Mouse (Mus musculus) embryo, embryonic 10.5 days (tissue): ENCODE results near the gene Ctsw.

Experiments used
- DNase-seq: peaks from one replicate; pipeline ENCODE4 v3.0.0-alpha.2; 2015; ENCODE audit warnings: low spot score

Ctsw gene

DNA sequence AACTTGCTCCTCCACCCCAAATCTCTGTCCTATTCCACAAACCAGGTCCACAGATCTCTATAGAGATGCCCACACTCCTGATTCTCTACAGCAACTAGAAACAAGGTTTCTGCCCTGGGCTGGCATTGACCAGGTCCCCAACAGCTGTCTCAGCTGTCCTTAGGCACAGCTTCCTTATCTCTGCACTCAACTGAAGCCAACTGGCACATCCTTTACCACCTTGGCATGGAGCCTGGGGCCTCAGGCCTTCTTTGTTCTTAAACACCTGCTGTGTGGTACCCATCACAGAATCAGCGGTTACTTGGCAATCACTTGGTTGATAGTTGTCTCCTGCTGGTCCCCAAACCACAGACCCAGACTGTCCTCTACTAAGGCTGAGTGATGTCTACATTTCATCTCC lies 37.9 kb downstream of the Ctsw start:
- DNase-seq = no peak

DNA sequence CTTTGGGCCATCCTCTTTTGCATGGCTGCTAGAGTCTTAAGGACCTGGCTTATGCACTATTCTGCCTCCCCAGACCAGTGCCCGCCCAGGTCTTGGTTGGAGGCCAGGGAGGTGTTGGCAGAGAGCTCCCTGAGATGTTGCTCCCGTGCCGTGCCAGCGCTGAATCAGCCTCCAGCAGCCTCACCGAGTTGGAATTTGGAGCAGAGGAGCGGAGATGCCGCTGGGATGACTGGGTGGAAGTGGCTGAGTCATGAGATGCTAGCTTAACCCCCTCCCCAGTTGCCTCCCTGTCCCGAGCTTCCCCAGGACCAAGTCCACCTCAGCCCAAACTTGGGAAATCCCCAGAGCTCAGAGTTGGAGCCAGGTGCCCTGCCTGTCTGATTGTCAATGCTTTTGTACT lies 38.5 kb downstream of the Ctsw start:
- no peak for DNase-seq

DNA sequence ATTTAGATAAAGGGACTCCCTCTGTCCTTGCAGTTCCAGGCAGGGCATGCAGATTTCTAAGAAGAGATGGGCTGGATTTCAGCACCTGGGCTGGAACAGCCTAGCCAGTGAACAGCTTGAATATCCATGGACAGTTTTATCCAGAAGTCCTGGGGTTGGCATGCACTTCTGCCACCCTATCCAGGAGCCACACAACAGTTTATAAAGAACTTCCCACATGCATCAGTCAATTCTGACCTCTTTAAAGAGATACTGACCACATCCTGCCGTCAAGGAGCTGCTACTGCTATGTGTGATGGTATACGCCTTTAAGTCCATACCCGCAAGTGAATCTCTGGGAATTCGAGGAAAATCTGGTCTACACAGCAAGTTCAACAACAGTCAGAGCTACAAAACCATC lies 39.1 kb downstream of the Ctsw start:
- no peak for DNase-seq

DNA sequence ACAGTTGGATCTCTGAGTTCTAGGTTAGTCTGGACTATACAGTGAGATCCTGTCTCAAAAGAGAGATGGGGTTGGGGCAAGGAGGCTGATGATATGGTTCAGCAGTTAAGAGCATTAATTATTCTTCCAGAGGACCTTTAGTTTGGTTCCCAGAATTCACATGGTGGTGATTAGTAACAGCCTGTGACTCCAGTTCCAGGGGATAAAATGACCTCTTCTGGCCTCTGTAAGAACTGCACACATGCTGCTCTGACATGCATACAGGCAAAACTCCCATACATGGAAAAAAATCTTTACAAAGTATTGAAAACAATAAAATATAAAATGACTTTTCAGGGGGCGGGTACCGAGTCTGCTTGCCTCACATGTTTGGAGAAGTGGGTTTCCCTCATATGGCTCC lies 40.2 kb downstream of the Ctsw start:
- peak; percentile 70 for DNase-seq

DNA sequence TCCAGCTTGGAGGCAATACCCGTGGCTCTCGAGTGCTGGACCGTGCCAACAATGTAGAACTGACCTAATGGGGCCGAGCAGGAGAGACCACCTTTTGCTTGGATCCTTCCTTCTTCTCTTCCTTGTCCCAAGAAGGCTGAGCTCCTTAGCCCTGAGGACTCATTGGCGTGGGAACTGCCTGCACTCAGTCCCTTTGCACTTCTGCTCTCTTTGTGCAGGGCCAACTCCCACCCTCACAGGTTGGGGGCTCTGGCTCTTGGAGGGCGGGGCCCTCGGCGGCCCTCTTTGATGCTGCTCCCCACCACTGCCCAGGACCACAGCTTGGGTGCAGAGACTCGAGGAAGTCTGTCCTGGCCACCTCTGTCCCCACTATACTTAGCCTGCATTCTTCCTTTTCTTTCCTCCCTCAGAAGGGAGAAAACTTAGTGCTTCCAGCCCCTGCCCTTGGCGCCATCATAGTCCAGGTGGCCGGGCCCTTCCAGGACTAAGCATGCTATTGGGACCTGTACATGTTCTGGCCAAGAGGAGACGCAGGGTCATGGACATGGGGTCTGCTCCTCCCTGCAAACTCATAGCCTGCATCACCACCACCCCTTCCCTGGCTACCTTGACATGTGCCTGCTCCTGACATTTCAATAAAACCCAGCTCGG lies 41.5 kb downstream of the Ctsw start:
- no peak for DNase-seq

DNA sequence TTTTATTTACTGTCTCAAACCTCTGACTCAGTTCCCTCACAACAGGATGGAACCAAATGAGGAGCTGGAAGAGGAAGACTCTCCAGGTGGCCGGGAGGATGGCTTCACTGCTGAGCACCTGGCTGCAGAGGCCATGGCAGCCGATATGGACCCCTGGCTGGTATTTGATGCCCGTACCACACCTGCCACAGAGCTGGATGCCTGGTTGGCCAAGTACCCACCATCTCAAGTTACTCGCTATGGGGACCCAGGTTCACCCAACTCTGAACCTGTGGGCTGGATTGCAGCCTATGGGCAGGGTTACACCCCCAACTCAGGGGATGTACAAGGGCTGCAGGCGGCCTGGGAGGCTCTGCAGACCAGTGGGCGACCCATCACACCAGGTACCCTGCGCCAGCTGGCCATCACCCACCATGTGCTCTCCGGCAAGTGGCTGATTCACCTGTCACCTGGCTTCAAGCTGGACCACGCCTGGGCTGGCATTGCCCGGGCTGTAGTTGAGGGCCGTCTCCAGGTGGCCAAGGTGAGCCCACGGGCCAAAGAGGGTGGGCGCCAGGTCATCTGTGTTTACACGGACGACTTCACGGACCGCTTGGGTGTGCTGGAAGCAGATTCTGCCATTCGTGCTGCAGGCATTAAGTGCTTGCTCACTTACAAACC lies 42.3 kb downstream of the Ctsw start:
- DNase-seq = no peak

DNA sequence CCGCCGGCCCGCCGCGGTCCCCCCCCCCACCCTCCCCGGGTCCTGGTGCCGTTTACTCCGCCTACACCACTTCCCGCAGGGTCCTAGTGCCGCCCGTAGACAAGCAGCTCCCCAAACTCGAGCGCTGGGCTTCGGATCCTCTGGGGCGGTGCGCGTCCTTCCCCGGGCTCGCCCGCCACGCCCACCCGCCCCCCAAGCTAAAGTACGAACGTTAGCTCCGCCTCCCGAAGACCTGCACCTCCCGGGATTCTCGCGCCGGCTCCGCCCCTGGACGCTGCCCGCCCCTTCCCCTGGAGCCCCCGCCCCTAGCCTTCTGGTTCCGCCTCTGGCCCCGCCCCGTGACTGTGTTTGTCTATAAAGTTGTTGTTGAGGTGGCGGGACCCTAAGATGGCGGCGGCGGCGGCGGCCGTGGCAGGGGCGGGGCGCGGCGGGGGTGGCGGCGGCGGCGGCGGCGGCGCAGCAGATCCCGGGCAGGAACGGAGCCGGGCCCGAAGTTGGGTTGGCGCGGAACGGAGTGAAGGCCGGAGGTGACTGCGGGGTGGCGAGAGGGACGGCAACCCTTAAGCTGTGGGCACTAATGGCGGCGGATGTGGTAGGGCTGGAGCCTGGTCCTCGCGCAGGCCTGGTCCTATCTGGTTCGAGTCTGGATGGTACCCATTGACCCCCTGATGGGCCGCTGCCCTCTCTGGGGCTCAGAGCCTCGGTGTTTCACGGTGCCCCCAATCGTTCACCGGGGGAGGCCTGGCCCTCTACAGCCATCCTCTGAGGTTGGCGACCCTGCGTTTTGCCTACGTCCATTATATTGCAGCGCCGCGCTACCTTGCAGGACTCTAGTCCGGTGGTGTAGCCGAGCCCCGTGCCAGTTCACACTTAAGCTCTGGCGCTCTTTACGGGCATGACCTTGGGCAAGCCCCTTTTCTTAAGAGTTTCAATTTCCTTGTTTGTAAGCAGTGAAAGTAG lies 43.2 kb downstream of the Ctsw start, which contains the start of the genes Drap1 and AI837181:
Gene Drap1, minus strand, starts transcription at position 198 of the 960 bp plus-strand sequence.
Gene AI837181, plus strand, starts transcription at position 363 of the 960 bp plus-strand sequence.
- DNase-seq = peak; percentile 98

DNA sequence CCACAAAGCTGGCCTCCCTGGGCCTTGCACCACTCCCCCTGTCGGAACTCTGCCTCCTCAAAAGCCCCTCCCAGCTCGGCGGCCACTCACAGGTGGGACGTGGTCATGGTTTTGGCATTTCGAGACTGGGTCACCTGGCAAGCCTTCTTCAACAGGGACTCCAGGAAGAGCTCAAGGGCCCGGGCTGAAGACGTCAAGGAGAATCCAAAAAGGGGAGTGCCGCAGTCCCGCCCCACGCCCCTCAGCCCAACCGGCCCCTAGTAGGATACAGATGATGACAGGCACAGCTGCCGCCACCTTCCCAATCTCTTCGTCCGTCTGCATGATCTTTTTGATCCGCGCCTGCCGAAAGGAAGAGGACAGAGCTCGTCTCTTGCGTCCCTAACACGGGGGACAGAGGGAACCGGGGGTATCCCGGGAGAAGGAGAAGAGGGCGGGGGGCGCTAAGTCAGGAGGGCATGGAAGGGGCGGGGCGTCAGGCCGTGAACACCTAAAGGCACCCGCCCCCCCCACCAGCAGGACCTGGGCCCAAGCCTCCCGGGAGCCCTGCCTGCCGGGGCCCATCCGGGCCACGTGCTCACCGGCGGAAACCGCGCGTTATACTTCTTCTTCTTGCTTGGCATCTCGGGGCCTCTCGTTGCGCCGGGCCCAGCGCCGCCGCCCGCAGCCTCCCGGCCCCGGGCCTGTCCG lies 44.1 kb downstream of the Ctsw start:
- DNase-seq = peak; percentile 81

DNA sequence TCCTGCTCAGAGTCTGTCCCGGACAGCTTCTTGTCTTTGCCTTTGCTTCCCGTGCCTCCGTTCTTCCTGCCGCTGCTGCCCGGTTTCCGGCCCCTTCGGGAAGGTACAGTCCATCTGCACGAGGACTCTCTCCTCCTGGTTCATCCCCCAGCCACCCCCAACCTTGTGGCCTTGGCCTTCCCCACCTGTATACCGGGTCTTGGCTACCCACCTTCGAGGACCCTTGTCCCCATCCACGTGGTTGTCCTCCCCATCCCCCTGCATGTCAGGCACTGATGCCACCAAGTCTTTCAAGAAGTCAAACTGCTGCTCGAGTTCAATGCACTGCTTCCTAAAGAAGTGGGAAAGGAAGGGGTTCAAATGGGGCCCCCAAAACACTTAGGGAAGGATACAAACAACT lies 44.7 kb downstream of the Ctsw start:
- DNase-seq = no peak

DNA sequence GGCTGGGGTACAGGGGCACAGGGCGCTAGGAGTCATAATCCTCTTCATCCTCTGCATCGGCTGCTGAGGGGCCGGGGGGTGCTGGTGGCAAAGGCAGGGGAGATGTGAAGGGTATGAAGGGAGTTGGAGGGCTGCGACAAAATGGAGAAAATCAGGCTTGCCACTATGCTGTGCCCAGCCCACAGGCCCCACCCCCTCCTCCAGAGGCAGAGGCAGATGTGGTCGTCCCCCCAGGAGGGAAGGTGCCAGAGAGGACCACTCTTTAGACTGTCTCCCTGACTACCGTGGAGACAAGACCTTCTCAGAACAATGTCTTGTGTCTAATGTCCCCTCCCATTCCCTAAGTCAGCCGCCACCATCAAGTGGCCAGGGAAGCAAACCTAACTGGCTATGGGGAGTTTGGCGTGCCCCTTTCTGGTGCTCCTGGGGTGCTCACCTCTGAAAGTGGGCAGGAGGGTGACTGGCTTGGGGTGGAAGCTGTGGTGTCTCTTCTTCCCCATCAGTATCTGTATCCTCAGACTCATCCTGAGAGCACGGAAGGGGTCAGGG lies 45.3 kb downstream of the Ctsw start:
- DNase-seq = no peak

DNA sequence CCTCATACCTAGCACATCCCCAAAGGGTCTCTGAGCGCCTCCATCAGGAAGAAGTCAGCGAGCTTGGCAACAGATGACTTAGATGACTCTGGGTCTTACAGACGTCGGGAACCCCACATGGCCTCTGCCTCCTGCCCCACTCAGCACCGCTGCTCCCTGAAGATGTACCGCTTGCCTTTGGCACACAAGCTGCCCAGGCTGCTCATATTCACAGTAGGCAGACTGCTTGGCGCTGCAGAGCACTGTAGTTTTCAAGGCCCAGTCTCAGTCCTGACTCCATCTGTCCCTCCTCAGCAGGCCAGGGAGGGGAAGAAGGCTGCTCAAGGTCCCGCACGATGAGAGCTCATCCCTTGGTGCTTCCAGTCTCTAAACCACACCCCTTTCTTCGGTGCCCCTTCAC lies 46.0 kb downstream of the Ctsw start:
- no peak for DNase-seq

DNA sequence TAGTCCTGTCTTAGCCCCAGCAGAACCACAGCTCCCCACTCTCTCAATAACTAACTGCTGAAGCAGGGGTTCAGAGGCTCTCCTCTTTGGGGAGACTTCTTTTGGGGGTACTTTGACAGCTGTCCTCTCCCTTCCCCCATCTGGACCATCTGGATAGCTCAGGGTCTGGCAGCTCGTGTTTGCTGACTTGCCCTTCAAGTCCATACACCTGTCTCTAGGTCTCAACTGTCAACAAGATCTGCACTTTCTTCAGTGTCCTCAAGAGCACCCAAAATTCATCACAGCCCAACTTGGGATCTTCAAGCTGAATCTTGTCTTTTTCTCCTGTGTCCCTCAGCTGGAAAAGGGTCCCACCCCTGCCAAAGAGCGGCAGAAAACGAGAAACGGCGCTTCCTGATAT lies 46.5 kb downstream of the Ctsw start:
- DNase-seq = no peak

DNA sequence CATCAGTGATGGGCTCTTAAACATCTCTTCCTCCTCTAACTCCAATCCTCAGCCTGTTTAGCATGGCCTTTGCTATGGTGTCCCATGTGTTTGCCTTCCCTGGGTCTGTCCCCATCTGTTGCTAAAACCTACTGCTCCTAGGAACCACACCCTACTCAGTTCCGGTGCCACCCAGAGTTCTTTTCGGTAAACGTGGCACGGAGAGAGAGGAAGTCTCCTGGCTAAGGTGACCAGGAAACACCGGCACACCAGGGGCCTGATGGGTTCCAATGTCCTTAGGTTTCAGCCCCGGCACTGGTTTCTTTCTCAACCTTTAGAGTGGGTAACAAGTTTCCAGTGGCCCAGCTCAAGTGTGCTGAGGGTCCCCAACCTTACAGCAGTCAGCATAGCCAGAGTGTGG lies 47.7 kb downstream of the Ctsw start:
- no peak for DNase-seq

DNA sequence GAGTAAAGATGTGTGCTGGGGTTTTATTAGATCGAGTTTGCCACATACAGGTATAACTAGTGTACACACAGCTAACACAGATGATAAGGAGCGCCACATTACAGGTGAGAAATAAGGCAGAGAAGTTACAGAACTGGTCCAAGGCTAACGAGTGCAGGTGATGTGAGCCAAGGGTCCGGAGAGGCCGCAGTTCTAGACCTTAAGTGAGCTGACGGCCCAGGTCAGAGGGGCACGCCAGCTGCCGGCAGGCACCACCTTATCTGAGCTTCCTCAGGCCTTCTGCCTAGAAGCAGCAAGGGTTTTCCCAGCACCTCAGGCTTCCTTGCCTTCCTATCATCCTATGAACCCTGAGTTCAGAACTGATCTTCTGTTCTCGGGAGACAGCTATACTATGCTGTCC lies 48.7 kb downstream of the Ctsw start:
- DNase-seq = no peak

DNA sequence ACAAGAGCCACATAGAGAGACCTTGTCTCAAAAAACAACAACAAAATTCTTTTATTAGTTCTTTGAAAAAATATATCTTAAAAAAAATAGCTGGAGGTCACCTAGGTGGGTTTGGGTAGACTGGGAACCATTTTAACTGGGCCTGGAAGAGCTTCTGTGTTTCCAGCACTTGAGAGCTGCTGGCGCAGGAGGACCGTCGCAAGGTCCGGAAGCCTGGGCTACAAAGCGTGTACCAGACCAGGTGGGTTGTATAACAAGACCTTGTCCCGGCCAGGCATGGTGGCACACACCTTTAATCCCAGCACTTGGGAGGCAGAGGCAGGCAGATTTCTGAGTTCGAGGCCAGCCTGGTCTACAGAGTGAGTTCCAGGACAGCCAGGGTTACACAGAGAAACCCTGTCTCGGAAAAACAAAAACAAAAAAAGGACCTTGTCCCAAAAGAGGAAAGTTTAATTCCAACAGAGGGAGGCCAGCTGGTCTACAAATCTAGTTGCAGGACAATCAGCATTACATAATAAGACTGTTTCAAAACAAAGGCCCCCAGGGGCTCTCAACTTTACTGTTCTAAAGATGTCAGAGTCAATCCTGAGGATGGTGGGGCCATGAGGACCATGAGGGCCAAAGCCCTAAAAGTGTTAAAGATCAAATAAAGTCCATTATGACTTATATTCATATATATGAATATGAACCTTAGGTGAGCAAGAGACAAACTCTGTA lies 49.4 kb downstream of the Ctsw start:
- no peak for DNase-seq
